Mouse (Mus musculus) liver, embryonic 14.5 days (tissue): ENCODE measurements at regions not wholly inside any gene's neighbourhood (a gene's known extent, or its start where the extent isn't known, plus 50 kb on each side); places are given as distances from the start of the nearest gene placed in this dataset.

Source experiments
- ATAC-seq: fragments of 200-750 bp; cut with Nextera tagmentation; 2 replicates; pipeline ENCODE4 v1.8.0; 2017; ENCODE audit warnings: moderate number of reproducible peaks, mild to moderate bottlenecking, moderate library complexity; ENCODE audit not compliant: insufficient read depth
- DNase-seq, 3 experiments: peaks; one replicate each; pipeline ENCODE4 v3.0.0-alpha.2; 2012 to 2013; ENCODE audit warnings: low read depth in 3 of 3, low spot score in 3 of 3
- H3K27ac ChIP-seq: fragments of 300-500 bp; sonication (generic); 2 replicates; pipeline ENCODE4 v1.5.1; 2014; ENCODE audit warnings: moderate library complexity, mild to moderate bottlenecking, control low read depth, inconsistent platforms
- H3K27me3 ChIP-seq: fragments of 300-500 bp; sonication (generic); 2 replicates; pipeline ENCODE4 v1.6.1; 2014; ENCODE audit warnings: mild to moderate bottlenecking, low read length, moderate library complexity; ENCODE audit not compliant: control insufficient read depth, insufficient read depth
- H3K36me3 ChIP-seq: fragments of 300-500 bp; sonication (generic); replicated peaks from 2 replicates; pipeline ENCODE4 v1.6.1; 2014; ENCODE audit warnings: low read depth; ENCODE audit not compliant: control insufficient read depth, insufficient read depth
- H3K4me1 ChIP-seq, 2 experiments: fragments of 200-500 bp in 1 of 2; fragments of 300-500 bp in 1 of 2; sonication (generic) in 1 of 2; replicated peaks; 2 replicates each; pipeline ENCODE4 v1.6.1; 2012 to 2014; ENCODE audit warnings: antibody characterized with exemption in 1 of 2, inconsistent platforms in 1 of 2, low read length in 1 of 2; ENCODE audit not compliant: control insufficient read depth in 2 of 2, insufficient read depth in 2 of 2
- H3K4me2 ChIP-seq: fragments of 300-500 bp; sonication (generic); 2 replicates; pipeline ENCODE4 v1.6.1; 2014; ENCODE audit warnings: low read depth, mild to moderate bottlenecking, control low read depth, moderate library complexity
- H3K4me3 ChIP-seq, 2 experiments: fragments of 200-500 bp in 1 of 2; fragments of 300-500 bp in 1 of 2; sonication (generic) in 1 of 2; 2 replicates each; pipeline ENCODE4 v1.5.1; 2012 to 2014; ENCODE audit warnings: low read depth in 2 of 2, low read length in 2 of 2, mild to moderate bottlenecking in 2 of 2, control low read depth in 1 of 2, inconsistent platforms in 1 of 2, moderate library complexity in 1 of 2; ENCODE audit not compliant: insufficient read depth in 1 of 2
- H3K9ac ChIP-seq: fragments of 300-500 bp; sonication (generic); replicated peaks from 2 replicates; pipeline ENCODE4 v1.6.1; 2014; ENCODE audit warnings: mild to moderate bottlenecking, control low read depth, moderate library complexity
- H3K9me3 ChIP-seq: fragments of 300-500 bp; sonication (generic); 2 replicates; pipeline ENCODE4 v1.6.1; 2016; ENCODE audit warnings: low read length, mixed read lengths; ENCODE audit not compliant: control insufficient read depth
- CTCF ChIP-seq: IDR thresholded peaks from 2 replicates; pipeline ENCODE4 v1.5.1; 2016; ENCODE audit warnings: antibody characterized with exemption, low read depth, control low read depth
- EP300 ChIP-seq: IDR thresholded peaks from 2 replicates; pipeline ENCODE4 v1.6.1; 2016; ENCODE audit warnings: antibody characterized with exemption, low read depth
- WGBS: fragments of 180-500 bp; shearing (Covaris S2); extraction: QIAGEN DNeasy Blood & Tissue Kit; methylation state at CpG from one replicate; pipeline ENCODE4 v1.1.7; 2014; ENCODE audit not compliant: insufficient replicate concordance; 5-methylcytosine and 5-hydroxymethylcytosine counted together

DNA sequence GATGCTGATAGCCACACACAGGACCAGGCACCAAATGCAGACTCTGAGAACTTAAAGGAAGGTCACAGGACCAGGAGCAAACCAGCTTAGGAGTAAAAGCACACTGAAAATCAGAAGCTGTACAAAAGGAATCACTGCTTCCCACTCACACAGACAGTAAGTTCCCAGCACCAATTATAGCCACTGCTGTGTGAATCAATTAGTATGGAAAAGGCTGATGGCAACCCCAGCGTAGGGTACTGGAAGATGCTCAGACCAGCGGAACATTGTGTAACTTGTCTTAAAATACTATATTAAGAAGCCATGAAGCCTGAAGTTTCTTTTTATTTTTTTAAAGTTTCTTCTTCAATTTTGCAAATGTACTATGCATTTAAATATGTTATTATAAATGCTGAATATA is 115.8 kb downstream of the Lnpk start:
- no peaks in the 10 kb centered on the region for H3K4me1 ChIP-seq
- WGBS, result 76% methylated on average over 2 of the region's 2 CpGs
- H3K9ac ChIP-seq, result no peak overlapping the region
- no peak for TF ChIP-seq CTCF
- no peak for TF ChIP-seq EP300
- ATAC-seq, result no peak
- no peaks in the 10 kb centered on the region for H3K27me3 ChIP-seq
- no peaks in the 10 kb centered on the region for H3K9me3 ChIP-seq
- no peak overlapping the region for H3K27ac ChIP-seq
- H3K4me3 ChIP-seq, result no peak overlapping the region
- H3K36me3 ChIP-seq, result no peaks in the 10 kb centered on the region
- DNase-seq, result no peak
- H3K4me2 ChIP-seq, result no peak overlapping the region

DNA sequence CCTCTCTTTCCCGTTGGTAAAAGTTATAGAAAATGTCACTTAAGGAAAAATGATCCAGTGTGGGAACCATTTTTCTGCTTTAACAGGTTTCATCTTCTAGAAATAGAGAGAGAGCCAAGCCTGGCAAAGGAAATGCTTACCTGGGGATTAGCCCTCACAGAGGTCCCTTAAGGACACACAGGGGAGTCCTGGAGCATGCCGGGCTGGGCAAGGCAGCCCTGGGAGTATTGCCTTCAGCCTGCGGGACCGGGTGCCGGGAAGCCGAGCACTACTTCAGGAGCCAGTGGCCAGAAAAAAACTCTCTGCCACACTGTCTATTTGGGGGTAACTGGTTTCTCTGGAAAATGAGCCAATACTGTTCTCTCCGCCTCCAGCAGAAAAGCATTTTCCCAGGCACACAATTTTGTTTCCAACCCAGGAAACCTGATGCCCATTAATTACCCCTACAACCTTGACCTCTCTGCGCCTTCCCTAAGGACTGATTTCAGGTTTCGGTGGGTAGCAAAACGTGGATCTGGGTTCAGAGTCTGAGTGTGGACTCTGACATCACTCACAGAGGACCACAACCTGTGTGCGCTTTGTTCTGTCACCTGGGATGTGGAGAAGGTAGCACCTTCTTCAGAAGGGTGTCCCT is 117.9 kb downstream of the Lnpk start:
- no peaks in the 10 kb centered on the region for H3K27me3 ChIP-seq
- no peak overlapping the region for H3K27ac ChIP-seq
- 58% methylated on average over 11 of the region's 11 CpGs for WGBS
- H3K4me3 ChIP-seq, result no peak overlapping the region
- DNase-seq, result no peak
- H3K4me1 ChIP-seq, result no peaks in the 10 kb centered on the region
- no peaks in the 10 kb centered on the region for H3K9me3 ChIP-seq
- H3K9ac ChIP-seq, result no peak overlapping the region
- ATAC-seq, result no peak
- no peak for TF ChIP-seq EP300
- TF ChIP-seq CTCF, result no peak
- no peak overlapping the region for H3K4me2 ChIP-seq
- no peaks in the 10 kb centered on the region for H3K36me3 ChIP-seq

DNA sequence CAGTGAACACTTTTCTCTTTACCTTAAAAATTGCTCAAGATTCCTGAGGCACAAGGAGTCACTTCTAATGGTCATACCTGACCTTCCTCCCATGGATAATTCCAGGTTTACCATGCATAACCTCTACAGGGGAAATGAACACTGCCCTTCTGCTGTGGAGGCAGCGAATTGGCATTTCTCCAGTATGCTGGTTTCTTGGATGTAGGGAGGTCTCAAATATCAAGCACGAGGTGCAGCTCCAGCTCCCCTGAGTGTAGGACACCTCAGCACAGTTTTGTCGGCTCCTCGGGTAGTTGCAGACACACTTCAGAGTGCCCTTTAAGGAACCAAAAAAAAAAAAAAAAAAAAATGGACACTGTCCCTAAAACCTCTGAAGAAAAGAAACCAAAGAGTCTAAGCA is 124.8 kb downstream of the Lnpk start:
- DNase-seq (no peak), ATAC-seq (no peak)
- WGBS, result 50% methylated on average over 4 of the region's 4 CpGs
- H3K4me3 ChIP-seq, result no peak overlapping the region
- no peaks in the 10 kb centered on the region for H3K27me3 ChIP-seq
- no peak overlapping the region for H3K9ac ChIP-seq
- no peaks in the 10 kb centered on the region for H3K9me3 ChIP-seq
- no peak overlapping the region for H3K4me2 ChIP-seq
- no peak for TF ChIP-seq EP300
- TF ChIP-seq CTCF, result no peak
- no peaks in the 10 kb centered on the region for H3K36me3 ChIP-seq
- no peaks in the 10 kb centered on the region for H3K4me1 ChIP-seq
- H3K27ac ChIP-seq, result no peak overlapping the region

DNA sequence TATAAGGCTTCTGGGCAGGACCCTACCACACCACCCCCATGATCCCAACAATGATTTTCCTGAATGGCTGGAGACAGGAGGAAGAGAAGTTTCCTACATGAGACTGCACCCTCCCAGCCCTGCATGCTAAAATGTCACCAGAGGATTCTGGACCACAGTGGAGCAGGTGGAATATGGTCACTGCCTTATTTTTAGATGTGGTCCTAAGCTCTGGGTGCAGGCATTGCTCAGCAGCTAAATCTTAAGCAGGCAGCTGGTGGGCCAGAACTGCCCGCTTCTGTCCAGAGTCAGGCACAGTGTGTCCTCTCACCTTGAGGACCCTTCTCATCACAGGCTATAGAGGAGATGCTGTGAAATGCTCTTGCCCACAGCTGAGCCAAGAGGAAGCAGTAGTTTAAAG is 126.6 kb downstream of the Lnpk start:
- Histone ChIP-seq H3K36me3 (no peaks in the 10 kb centered on the region), H3K9ac (no peak overlapping the region), H3K27me3 (no peaks in the 10 kb centered on the region), H3K27ac (no peak overlapping the region), H3K4me1 (no peaks in the 10 kb centered on the region), H3K4me3 (no peak overlapping the region), H3K4me2 (no peak overlapping the region), H3K9me3 (no peaks in the 10 kb centered on the region)
- no peak for TF ChIP-seq CTCF
- no peak for TF ChIP-seq EP300
- ATAC-seq (no peak), DNase-seq (no peak)
- WGBS, result 81% methylated on average over 1 of the region's 1 CpGs

DNA sequence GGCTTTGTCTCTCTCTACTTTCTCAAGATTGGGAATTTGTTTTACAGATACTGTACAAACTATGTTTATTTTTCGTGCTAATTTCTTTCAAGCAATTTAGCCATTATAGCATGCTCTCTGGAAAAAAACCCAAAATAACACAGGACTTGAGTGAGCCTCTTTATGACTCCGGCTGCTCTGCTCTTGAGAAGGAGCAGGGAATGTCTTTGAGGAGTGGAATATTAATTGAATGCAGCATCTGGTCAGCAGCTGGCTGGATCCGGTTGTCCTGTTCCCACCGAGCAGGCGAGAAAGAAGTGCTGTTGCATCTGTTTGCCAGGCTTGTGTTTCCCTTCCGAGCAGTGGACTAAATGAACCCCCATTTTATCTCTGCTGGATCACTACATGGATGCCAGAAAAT is 127.7 kb downstream of the Lnpk start:
- H3K9me3 ChIP-seq, result no peaks in the 10 kb centered on the region
- H3K27me3 ChIP-seq, result no peaks in the 10 kb centered on the region
- H3K4me1 ChIP-seq, result no peaks in the 10 kb centered on the region
- no peak overlapping the region for H3K4me2 ChIP-seq
- no peak overlapping the region for H3K9ac ChIP-seq
- no peak overlapping the region for H3K27ac ChIP-seq
- H3K4me3 ChIP-seq, result no peak overlapping the region
- DNase-seq (no peak), ATAC-seq (no peak)
- TF ChIP-seq EP300 (no peak), CTCF (no peak)
- H3K36me3 ChIP-seq, result no peaks in the 10 kb centered on the region
- WGBS, result 57% methylated on average over 6 of the region's 6 CpGs
